Mouse (Mus musculus) A20 (cell line): ENCODE measurements around the gene Gzmk.
A peak's percentile ranks its signal among the peaks of the same experiment; 100 is the strongest.

Experiments used
- DNase-seq: peaks from one replicate; pipeline ENCODE4 v3.0.0-alpha.2; 2011; ENCODE audit warnings: low read depth, low spot score

Gzmk gene

GRCm38 (mm10) chr13:113202184-113202583 is 23.5 kb downstream of the Gzmk start:
- no peak for DNase-seq

GRCm38 (mm10) chr13:113201631-113202030 is 24.1 kb downstream of the Gzmk start:
- DNase-seq: no peak

- DNase-seq: no peak
Measured at GRCm38 (mm10) chr13:113200726-113201125, 25.0 kb downstream of the Gzmk start.

- no peak for DNase-seq
Measured at GRCm38 (mm10) chr13:113199331-113199730, 26.4 kb downstream of the Gzmk start.

DNA sequence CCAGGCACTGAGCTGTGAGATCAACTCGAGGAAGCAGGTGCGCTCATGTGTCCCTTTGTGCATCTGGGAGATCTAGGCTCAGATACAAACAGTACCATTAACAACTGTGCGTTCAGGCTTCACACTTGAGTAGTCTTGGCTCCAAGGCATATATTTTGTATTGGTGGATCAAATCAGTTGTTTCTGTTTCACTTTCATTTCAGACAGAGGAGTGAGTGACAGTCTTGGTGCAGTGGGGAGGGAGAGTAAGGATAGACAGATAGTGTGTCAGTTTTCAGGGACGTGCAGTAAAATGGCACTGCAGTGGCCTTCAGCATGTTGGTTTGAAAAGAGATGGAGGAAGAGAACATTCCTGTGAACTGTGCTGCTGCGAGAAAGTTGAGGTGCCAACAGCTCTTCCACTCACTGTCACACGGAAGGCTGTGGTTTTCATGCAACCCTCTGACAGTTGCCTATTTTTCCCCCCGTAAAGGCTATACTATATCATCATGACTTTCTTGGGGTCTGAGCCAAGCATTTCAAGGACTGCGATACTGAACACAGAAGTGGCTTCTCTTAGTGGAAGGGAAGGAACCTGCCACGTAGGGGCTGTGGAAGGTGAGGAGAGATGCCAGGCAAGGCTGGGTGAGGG is 27.7 kb downstream of the Gzmk start:
- DNase-seq: peak; percentile 37

- DNase-seq: no peak
Measured at GRCm38 (mm10) chr13:113196808-113197674, 28.7 kb downstream of the Gzmk start.

DNA sequence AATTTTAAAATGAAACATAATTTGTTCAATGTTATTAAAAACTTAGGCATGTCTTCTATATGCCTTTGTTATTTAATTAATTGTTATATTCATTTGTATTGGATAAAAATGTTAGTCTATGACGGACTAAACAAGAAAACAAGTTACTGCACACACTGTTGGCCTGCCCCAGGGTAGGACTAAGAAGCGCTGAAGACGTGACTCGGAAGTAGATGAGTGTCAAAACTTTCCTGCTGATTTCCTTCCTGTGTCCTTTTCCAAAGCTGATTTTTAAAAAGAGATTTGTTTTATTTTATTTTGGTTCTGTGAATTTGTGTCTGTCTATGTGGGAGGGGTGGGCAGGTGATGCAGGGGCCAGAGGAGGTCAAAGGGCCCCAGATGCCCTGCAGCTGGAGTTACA is 42.0 kb downstream of the Gzmk start:
- DNase-seq: no peak

DNA sequence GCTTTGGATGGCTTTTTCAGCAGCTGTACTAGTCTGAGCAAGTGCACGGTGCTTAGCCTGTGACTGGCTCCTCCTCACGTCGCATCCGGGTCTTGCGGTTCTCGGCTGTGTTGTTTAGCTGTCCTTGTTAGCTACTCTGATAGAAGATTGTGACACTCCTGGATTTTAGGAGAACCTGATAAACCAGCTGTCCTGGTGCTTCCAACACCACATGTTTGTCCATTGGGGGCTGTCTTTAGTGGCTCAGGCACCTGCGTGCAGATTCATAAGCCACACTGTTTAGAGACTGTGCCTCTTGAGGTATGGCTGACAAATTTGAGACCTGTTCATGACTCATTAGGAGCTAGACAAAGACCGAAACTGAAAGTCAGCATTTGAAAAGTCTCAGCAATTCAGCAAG is 42.4 kb downstream of the Gzmk start:
- DNase-seq: peak; percentile 14

GRCm38 (mm10) chr13:113174162-113174561 is 51.5 kb downstream of the Gzmk start:
- DNase-seq: no peak

DNA sequence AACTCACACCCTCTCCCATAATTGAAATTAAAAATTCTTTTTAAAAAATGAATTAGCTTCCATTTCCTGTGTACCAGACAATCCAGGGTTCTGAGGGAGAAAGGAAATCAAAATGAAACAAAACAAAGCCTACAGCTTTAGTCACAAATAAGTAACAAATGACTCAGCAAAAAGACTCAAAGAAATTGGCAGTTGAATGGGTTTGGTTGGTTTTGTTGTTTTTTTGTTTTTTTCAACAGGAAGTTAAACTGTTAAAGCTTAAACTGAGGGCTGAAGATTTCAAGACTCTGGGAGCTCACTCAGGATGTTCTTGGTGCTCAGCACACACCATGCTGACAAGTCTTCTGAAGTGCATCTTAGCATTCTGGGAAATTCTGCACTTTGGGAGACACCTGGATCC is 55.5 kb downstream of the Gzmk start:
- peak; percentile 16 for DNase-seq

- DNase-seq: peak; percentile 64
Measured at GRCm38 (mm10) chr13:113168018-113168534, 57.6 kb downstream of the Gzmk start.

GRCm38 (mm10) chr13:113164252-113165005 is 61.3 kb downstream of the Gzmk start:
- no peak for DNase-seq

GRCm38 (mm10) chr13:113151556-113151955 is 74.2 kb downstream of the Gzmk start:
- no peak for DNase-seq

- DNase-seq: peak; percentile 15
Measured at GRCm38 (mm10) chr13:113139597-113139996, 86.1 kb downstream of the Gzmk start.

DNA sequence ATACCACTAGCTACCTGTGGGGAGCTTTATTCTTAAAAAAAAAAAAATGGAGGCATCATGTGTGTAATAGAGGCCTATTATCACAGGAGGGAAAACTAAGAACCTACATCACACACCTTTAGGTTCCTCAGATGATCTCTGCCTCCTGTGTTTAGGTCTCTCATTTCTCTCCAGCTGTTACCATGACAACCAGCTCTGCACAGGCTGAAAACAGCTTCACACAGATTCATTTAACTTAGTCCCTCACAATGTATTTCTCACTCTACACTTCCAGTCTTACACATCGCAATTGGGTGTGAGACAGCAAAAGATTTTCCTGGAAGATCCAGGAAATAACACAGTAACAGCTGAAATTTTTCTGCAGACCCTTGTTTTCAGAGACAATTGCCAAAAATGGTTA is 95.7 kb downstream of the Gzmk start:
- no peak for DNase-seq
